Mouse (Mus musculus) heart, postnatal 0 days (tissue): ENCODE measurements around the gene Hip1r.

ENCODE experiments used
- CTCF ChIP-seq: IDR thresholded peaks from 2 replicates; pipeline ENCODE4 v1.5.1; 2016; ENCODE audit warnings: antibody characterized with exemption, control low read depth, low read depth
- EP300 ChIP-seq: IDR thresholded peaks from 2 replicates; pipeline ENCODE4 v1.6.1; 2016; ENCODE audit warnings: antibody characterized with exemption, low read depth

GRCm38 (mm10) chr5:123933957-123934591 lies 39.4 kb upstream of the Hip1r start:
- TF ChIP-seq CTCF (peak; percentile 36; the same call in 1 of the 2 replicates), EP300 (no peak)
